Comparison of ENCODE assay signal across 13 mouse cellular contexts in the genomic region with DNA sequence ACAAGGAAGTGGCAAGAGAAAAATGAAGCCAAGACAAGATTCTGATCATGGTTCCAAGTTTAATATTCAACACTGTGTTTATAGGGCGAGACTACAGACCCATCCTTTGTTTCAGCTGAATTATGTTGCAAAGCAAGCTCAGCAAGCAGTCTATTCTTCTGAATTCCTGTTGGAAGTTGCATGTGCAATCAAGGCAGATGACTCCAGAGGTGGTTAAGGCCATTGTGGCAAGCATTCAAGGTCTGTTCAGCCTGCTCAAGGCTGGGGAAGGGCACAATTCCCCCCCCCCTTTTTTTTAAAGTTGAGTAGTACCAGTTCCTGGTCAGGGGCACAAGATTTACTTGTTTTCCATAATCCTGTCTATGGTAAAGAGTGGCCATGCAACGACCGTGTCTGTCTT.
DNase-seq lines count a peak whose midpoint lies in the region.
"Had no signal": no experiment of that assay in that cellular context is flagged by ENCODE, and none has a peak within 500 bp of the region (broad histone marks: within the 10 kb centered on the region; RNA-seq: fewer than 3 reads in every experiment).

No protein-coding gene starts in this region.

- DNase-seq in adrenal gland, adult 2 months: peak; percentile 37
- DNase-seq in adrenal gland, postnatal 25 days: no peak
- peak; percentile 36 for DNase-seq in ES-CJ7 (ENCODE audit: low read depth, low spot score)
- peak; percentile 32 for DNase-seq in ZHBTc4 (ENCODE audit: low read depth, low spot score)
- DNase-seq in c-Kit-positive CD71-positive TER-119-positive erythroid progenitor cells, embryonic 14.5 days (ENCODE audit: low spot score): no peak
- DNase-seq: adrenal gland, adult 8-10 months; adrenal gland, postnatal 14 days; B cell, adult 2 months; cerebellum, adult 11-12 months; cerebellum, adult 2 months; cerebellum, adult 9-10 months; cerebellum, postnatal 10 days; cerebellum, postnatal 25 days had no signal

Comparison
In these comparisons a context has a peak if more than half of its experiments do, and no peak if none do; other contexts are left out.
1. DNase-seq: peak in adrenal gland, adult 2 months (single experiment), ES-CJ7 (single experiment) and ZHBTc4 (single experiment); none in adrenal gland, postnatal 25 days (single experiment) and c-Kit-positive CD71-positive TER-119-positive erythroid progenitor cells, embryonic 14.5 days (single experiment).